Mouse (Mus musculus) intestine, embryonic 14.5 days (tissue): ENCODE data around the gene Kalrn. TPM values are rescaled to one million over a fixed set of nuclear protein-coding genes. Genes with fewer than 3 reads are reported as not detected.
"Not testable (repeated sequence)": the region's sequence is repeated elsewhere in the genome, so short reads cannot be mapped to it uniquely, and the experiment has no call there.

ENCODE experiments used
- ATAC-seq: fragments of 200-750 bp; cut with Nextera tagmentation; replicated peaks from 2 replicates; pipeline ENCODE4 v1.8.0; 2017; ENCODE audit warnings: low read depth, moderate number of reproducible peaks, moderate TSS enrichment, moderate library complexity; ENCODE audit not compliant: low FRiP score, low TSS enrichment
- DNase-seq: peaks from one replicate; pipeline ENCODE4 v3.0.0-alpha.2; 2018; ENCODE audit warnings: low spot score
- H3K27ac ChIP-seq: fragments of 300-500 bp; sonication (generic); 2 replicates; pipeline ENCODE4 v1.5.1; 2014; ENCODE audit warnings: low read depth, mild to moderate bottlenecking, control low read depth
- H3K27me3 ChIP-seq: fragments of 300-500 bp; sonication (generic); replicated peaks from 2 replicates; pipeline ENCODE4 v1.6.1; 2014; ENCODE audit warnings: low read length, control low read depth; ENCODE audit not compliant: control insufficient read depth, insufficient read depth
- H3K36me3 ChIP-seq: fragments of 300-500 bp; sonication (generic); 2 replicates; pipeline ENCODE4 v1.6.1; 2014; ENCODE audit warnings: low read length, control low read depth; ENCODE audit not compliant: control insufficient read depth, insufficient read depth
- H3K4me1 ChIP-seq: fragments of 300-500 bp; sonication (generic); replicated peaks from 2 replicates; pipeline ENCODE4 v1.6.1; 2014; ENCODE audit warnings: low read length, control low read depth, mixed read lengths; ENCODE audit not compliant: control insufficient read depth, insufficient read depth
- H3K4me2 ChIP-seq: fragments of 300-500 bp; sonication (generic); 2 replicates; pipeline ENCODE4 v1.6.1; 2014; ENCODE audit warnings: low read length
- H3K4me3 ChIP-seq: fragments of 300-500 bp; sonication (generic); 2 replicates; pipeline ENCODE4 v1.5.1; 2014; ENCODE audit warnings: low read depth, low read length, control low read depth, mixed read lengths
- H3K9ac ChIP-seq: fragments of 300-500 bp; sonication (generic); 2 replicates; pipeline ENCODE4 v1.6.1; 2014; ENCODE audit warnings: mild to moderate bottlenecking, low read length
- H3K9me3 ChIP-seq: fragments of 300-500 bp; sonication (generic); 2 replicates; pipeline ENCODE4 v1.6.1; 2016; ENCODE audit warnings: low read length, control low read depth; ENCODE audit not compliant: control insufficient read depth
- WGBS: fragments of 180-500 bp; shearing (Covaris S2); extraction: QIAGEN DNeasy Blood & Tissue Kit; methylation state at CpG from one replicate; pipeline ENCODE4 v1.1.7; 2014; 5-methylcytosine and 5-hydroxymethylcytosine counted together
- polyA plus RNA-seq: library from polyadenylated mRNA; unstranded; fragments of >200 nt; fragmentation: Nextera tagmentation; extraction: Ambion mirVana; gene quantifications from 2 replicates; pipeline ENCODE4 v1.2.1, GENCODE M21; 2014

The Kalrn gene
- polyA plus RNA-seq, 1 experiment from 2014 or later, result 20.1 TPM

DNA sequence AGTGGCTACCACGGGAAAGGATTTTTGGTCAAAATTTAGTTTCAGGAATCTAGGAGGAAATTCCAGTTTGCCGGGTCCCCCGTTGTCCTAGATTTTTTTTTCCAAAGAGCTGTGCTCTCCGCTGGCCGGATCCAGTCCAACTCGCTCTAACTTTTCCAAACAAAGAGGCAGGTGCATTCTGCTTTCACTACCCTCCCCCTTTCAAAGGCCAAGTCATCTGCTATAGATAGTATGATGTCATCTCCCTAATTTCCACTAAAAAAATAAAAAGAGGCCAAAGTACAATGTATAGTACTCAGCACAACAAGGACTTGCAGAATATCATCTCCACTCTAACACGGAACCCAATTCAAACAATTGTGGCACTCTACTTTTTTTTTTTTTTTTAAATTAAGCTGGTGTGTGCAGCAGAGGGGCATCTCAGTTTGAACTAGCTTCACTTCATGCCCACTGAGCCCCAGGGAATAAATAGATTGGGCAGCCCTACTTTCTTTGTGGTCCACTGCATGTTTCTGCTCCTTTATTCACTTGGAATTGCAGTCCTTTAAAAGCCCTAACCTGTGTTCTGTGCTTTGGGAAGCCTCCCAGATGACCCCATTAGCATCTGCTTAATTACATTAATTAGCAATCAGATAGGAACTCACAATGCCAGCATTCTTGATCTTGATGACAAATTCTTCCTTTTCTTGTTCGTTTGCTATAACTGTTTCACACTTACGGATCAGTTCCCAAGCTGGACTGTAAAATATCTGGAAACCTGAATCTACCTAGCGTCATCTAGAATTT is 489.0 kb downstream of the Kalrn start:
- 71% methylated on average over 10 of the region's 10 CpGs for WGBS
- no peak overlapping the region for H3K4me2 ChIP-seq
- DNase-seq (no peak), ATAC-seq (no peak)
- peaks cover 40% of the 10 kb centered on the region for H3K4me1 ChIP-seq
- H3K36me3 ChIP-seq, result no peaks in the 10 kb centered on the region
- H3K4me3 ChIP-seq, result no peak overlapping the region
- no peaks in the 10 kb centered on the region for H3K27me3 ChIP-seq
- no peaks in the 10 kb centered on the region for H3K9me3 ChIP-seq
- H3K9ac ChIP-seq, result no peak overlapping the region
- H3K27ac ChIP-seq, result peak overlapping the region; percentile 38; the same call in 1 of the 2 replicates

DNA sequence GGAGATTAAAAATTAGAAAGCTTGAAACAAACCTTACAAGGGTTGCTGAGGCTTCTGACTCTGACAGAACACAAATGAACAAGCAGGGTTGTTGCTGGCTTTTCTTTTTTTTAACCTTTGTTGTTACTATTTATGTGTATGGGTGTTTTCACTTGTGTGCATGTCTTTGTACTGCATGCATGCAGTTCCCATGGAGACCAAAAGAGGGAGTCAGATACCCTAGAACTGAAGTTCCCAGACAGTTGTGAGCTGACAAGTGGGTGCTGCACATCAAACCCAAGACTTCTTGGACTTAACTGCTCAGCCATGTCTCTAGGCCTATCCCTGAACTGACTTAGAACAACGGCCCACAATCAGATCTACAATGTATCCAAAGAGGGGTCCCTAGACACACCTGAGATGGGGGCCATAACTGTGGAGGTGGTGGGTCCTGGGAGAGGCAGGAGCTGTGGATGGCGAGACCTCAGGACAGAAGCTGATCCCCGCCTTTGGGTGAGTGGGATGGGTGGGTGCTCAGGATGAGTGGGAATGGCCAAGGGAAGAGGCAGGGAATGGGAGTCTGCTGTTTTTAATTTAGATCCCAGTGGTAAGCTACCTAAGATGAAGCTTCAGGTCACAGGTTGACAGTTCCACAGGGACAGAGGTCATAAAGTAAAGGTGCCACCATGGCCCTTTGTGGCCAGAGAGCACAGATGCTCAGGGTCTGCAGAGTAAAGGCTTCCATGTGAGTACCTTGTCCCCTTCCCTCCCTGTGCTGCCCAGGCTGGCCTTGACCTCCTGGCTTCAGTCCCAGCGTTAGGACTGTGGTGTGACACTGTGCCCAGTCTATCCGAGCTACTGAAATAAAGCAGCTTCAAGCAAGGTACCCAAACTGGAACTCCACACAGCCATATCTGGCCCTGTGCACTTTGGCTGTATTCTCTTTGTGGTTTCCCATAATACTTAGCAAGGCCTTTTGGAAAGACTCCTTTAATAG is 490.6 kb downstream of the Kalrn start:
- no peaks in the 10 kb centered on the region for H3K36me3 ChIP-seq
- ATAC-seq (no peak), DNase-seq (no peak)
- H3K4me3 ChIP-seq, result no peak overlapping the region
- 0 out of 2 replicates have a peak overlapping the region, but pooled peaks have one; percentile 16 for H3K4me2 ChIP-seq
- peak overlapping the region; percentile 91 for H3K27ac ChIP-seq
- H3K9ac ChIP-seq, result no peak overlapping the region
- H3K27me3 ChIP-seq, result no peaks in the 10 kb centered on the region
- 89% methylated on average over 5 of the region's 5 CpGs for WGBS
- H3K9me3 ChIP-seq, result no peaks in the 10 kb centered on the region
- peaks cover 43% of the 10 kb centered on the region for H3K4me1 ChIP-seq

DNA sequence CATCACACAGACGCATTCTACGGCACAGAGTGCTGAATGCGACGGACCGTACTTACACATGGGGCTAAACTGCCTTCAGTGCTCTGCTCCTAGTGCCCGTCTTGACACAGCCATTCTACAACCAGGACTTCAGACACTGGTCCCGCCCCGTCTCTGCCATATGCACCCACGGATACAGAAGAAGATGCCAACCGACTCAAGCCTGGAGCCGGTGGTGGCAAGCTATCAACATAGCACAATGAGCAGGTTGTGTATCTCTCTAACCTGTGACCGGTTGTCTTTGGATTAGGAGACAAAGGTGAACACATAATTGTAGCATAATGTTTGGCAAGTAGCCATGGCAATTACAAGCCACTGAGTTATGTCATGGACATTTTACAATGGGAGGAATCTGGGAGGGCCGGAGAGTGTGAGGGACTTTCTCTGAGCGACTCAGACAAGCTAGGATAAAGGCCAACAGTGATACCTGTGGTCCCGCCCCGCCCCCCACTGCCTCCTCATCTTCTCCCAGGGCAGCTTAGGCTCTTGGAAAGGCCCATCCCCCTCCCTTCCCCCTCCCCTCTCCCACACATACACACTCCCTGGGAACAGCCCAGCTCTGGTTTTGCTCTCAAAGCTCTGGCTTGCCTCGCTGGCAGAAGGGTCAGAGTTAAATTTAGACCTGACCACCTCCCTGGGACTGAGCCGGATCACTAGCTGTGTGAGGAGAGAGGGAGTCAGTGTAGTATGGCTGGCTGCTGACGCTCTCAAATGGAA is 491.5 kb downstream of the Kalrn start:
- 31% methylated on average over 19 of the region's 19 CpGs for WGBS
- peaks cover 43% of the 10 kb centered on the region for H3K4me1 ChIP-seq
- peak overlapping the region; percentile 16 for H3K4me2 ChIP-seq
- no peak overlapping the region for H3K4me3 ChIP-seq
- no peaks in the 10 kb centered on the region for H3K27me3 ChIP-seq
- ATAC-seq (peak; percentile 75), DNase-seq (peak; percentile 80)
- H3K27ac ChIP-seq, result peak overlapping the region; percentile 91
- 0 out of 2 replicates have a peak overlapping the region, but pooled peaks have one; percentile 8 for H3K9ac ChIP-seq
- no peaks in the 10 kb centered on the region for H3K9me3 ChIP-seq
- H3K36me3 ChIP-seq, result no peaks in the 10 kb centered on the region

DNA sequence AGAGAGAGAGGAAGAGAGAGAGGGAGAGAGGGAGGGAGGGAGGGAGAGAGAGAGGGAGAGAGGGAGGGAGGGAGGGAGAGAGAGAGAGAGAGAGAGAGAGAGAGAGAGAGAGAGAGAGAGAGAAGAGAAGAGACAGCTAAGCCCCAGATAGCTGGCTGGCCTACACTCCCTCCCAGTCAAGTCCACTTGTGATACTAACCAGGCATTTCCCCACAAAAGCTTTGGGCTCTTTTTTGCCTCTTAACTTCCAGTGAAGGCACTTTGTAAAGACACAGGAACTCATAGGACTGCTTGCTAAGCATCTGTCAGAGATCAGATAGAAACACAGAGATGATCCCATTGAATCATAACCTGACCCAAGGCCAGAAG is 492.0 kb downstream of the Kalrn start:
- H3K4me3 ChIP-seq, H3K27me3 ChIP-seq, H3K36me3 ChIP-seq, H3K9me3 ChIP-seq, DNase-seq, H3K9ac ChIP-seq: not testable (repeated sequence)
- peak overlapping the region; percentile 91 for H3K27ac ChIP-seq
- ATAC-seq, result peak; percentile 58
- H3K4me2 ChIP-seq, result peak overlapping the region; percentile 16; the same call in 1 of the 2 replicates
- peaks cover 43% of the 10 kb centered on the region for H3K4me1 ChIP-seq

DNA sequence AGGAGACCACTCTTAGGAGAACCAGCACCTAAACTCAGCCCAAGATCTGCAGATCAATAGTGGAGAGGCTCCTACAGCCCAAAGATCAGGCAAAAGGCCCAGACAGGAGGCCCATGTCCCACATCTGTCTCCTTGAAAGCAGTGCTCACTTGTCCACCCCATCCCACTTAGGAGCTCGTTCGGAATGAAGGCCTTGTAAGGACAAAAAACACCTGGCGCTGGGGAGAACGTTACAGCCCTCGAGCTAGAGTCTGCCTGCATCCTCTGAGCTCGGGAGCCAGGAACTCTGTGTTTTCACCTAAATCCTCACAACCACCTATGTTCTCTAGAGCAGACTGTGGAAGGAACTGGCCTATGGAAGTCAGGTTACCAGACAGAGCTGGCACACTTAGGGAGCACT is 492.5 kb downstream of the Kalrn start:
- 28% methylated on average over 6 of the region's 6 CpGs for WGBS
- ATAC-seq (peak; percentile 49; the same call in 1 of the 2 replicates), DNase-seq (peak; percentile 69)
- H3K4me1 ChIP-seq, result peaks cover 40% of the 10 kb centered on the region
- no peak overlapping the region for H3K4me3 ChIP-seq
- H3K27me3 ChIP-seq, result no peaks in the 10 kb centered on the region
- H3K27ac ChIP-seq, result peak overlapping the region; percentile 91
- H3K4me2 ChIP-seq, result peak overlapping the region; percentile 15; the same call in 1 of the 2 replicates
- no peaks in the 10 kb centered on the region for H3K9me3 ChIP-seq
- H3K9ac ChIP-seq, result 0 out of 2 replicates have a peak overlapping the region, but pooled peaks have one; percentile 16
- H3K36me3 ChIP-seq, result no peaks in the 10 kb centered on the region

DNA sequence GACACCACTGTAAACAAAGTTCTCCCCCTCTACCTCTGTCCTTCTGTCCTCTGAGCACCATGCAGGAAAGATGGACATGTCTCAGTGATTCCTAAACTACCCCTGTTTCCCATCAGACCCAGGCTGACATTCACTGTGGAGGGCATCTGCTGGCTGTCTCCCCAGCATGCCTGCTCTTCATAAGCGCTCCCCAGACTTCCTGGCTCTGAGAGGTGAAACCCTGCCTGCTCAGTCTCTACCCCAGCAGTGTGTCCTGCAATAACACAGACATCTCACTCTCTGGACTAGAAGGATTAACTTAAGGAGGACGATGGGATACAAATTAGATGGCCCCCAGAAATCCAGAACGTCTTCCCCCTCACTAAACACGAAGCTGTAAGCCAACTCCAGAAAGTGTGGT is 493.8 kb downstream of the Kalrn start:
- WGBS, result 38% methylated on average over 4 of the region's 4 CpGs
- no peak overlapping the region for H3K4me2 ChIP-seq
- peak overlapping the region; percentile 91 for H3K27ac ChIP-seq
- H3K27me3 ChIP-seq, result no peaks in the 10 kb centered on the region
- ATAC-seq (no peak), DNase-seq (no peak)
- no peak overlapping the region for H3K9ac ChIP-seq
- no peak overlapping the region for H3K4me3 ChIP-seq
- H3K36me3 ChIP-seq, result no peaks in the 10 kb centered on the region
- peaks cover 36% of the 10 kb centered on the region for H3K4me1 ChIP-seq
- H3K9me3 ChIP-seq, result no peaks in the 10 kb centered on the region

DNA sequence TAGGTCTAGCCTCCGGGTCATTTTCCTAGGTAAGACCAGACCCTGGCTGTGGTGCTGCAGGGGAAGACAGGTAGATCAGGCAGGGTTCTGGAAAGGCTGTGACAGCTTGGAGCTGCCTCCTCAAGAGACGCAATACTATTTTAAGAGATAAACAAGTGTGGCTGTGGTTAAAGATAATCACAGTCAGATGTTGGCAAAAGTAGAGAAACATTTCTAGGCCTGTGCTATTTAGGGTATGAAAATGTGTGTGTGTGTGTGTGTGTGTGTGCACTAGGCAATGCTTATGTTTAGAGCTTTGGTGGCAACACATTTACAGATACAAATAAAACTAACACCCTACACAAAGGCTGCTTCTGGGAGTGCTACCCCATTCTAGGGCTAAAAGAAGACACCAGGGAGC is 494.6 kb downstream of the Kalrn start:
- H3K9ac ChIP-seq, result no peak overlapping the region
- no peak overlapping the region for H3K4me2 ChIP-seq
- ATAC-seq (no peak), DNase-seq (no peak)
- 0 out of 2 replicates have a peak, but pooled peaks cover 3% of the 10 kb centered on the region for H3K9me3 ChIP-seq
- H3K27ac ChIP-seq, result peak overlapping the region; percentile 91; the same call in 1 of the 2 replicates
- H3K4me3 ChIP-seq, result no peak overlapping the region
- peaks cover 34% of the 10 kb centered on the region for H3K4me1 ChIP-seq
- no peaks in the 10 kb centered on the region for H3K36me3 ChIP-seq
- H3K27me3 ChIP-seq, result no peaks in the 10 kb centered on the region
- 64% methylated on average over 2 of the region's 2 CpGs for WGBS

DNA sequence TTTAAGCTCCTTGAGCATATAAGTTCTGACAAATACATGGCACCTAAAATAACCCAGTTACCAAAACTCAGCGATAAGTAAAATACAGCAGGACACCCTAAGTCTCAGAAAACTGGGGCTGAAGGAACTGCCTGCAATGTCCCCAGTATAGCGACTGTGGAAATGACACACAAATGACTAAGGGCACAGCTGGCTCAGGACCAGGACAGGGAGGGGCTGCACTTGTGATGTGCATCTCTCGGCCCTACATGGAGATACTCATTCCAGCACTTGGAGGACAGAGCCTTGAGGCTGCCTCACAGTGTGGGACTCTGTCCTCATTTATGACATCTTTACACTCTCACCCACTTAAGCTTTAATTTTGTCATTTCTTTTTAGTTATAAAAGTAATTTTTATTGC is 497.2 kb downstream of the Kalrn start:
- no peaks in the 10 kb centered on the region for H3K27me3 ChIP-seq
- no peak overlapping the region for H3K4me3 ChIP-seq
- 0 out of 2 replicates have a peak, but pooled peaks cover 5% of the 10 kb centered on the region for H3K9me3 ChIP-seq
- peaks cover 14% of the 10 kb centered on the region; the same call in 1 of the 2 replicates for H3K4me1 ChIP-seq
- no peak overlapping the region for H3K27ac ChIP-seq
- no peak overlapping the region for H3K4me2 ChIP-seq
- H3K9ac ChIP-seq, result no peak overlapping the region
- no peak for ATAC-seq
- no peaks in the 10 kb centered on the region for H3K36me3 ChIP-seq
- no peak for DNase-seq
- WGBS, result 79% methylated on average over 3 of the region's 3 CpGs
